Mouse (Mus musculus) liver, embryonic 11.5 days (tissue): ENCODE data around the gene Larp1. TPM values are rescaled to one million over a fixed set of nuclear protein-coding genes. Genes with fewer than 3 reads are reported as not detected.

Experiments used
- ATAC-seq: fragments of 200-750 bp; cut with Nextera tagmentation; replicated peaks from 2 replicates; pipeline ENCODE4 v1.8.0; 2017; ENCODE audit warnings: moderate number of reproducible peaks, mild to moderate bottlenecking, moderate TSS enrichment, moderate library complexity; ENCODE audit not compliant: low FRiP score
- DNase-seq: peaks from one replicate; pipeline ENCODE4 v3.0.0-alpha.2; 2017; ENCODE audit warnings: low spot score
- H3K27ac ChIP-seq: fragments of 300-500 bp; sonication (generic); 2 replicates; pipeline ENCODE4 v1.5.1; 2014; ENCODE audit warnings: mild to moderate bottlenecking, low read depth, low read length, control low read depth
- H3K27me3 ChIP-seq: fragments of 300-500 bp; sonication (generic); replicated peaks from 2 replicates; pipeline ENCODE4 v1.6.1; 2014; ENCODE audit warnings: low read length, mixed read lengths; ENCODE audit not compliant: control insufficient read depth, insufficient read depth
- H3K36me3 ChIP-seq: fragments of 300-500 bp; sonication (generic); 2 replicates; pipeline ENCODE4 v1.6.1; 2014; ENCODE audit warnings: mild to moderate bottlenecking, low read length, moderate library complexity, mixed read lengths; ENCODE audit not compliant: control insufficient read depth, insufficient read depth
- H3K4me1 ChIP-seq: fragments of 300-500 bp; sonication (generic); replicated peaks from 2 replicates; pipeline ENCODE4 v1.6.1; 2014; ENCODE audit warnings: low read length, mixed read lengths; ENCODE audit not compliant: control insufficient read depth, insufficient read depth
- H3K4me2 ChIP-seq: fragments of 300-500 bp; sonication (generic); 2 replicates; pipeline ENCODE4 v1.6.1; 2014; ENCODE audit warnings: mild to moderate bottlenecking, control low read depth, moderate library complexity
- H3K4me3 ChIP-seq: fragments of 300-500 bp; sonication (generic); 2 replicates; pipeline ENCODE4 v1.5.1; 2014; ENCODE audit warnings: low read depth, low read length, control low read depth
- H3K9ac ChIP-seq: fragments of 300-500 bp; sonication (generic); 2 replicates; pipeline ENCODE4 v1.6.1; 2014; ENCODE audit warnings: low read depth, low read length, control low read depth
- H3K9me3 ChIP-seq: fragments of 300-500 bp; sonication (generic); 2 replicates; pipeline ENCODE4 v1.6.1; 2016; ENCODE audit warnings: low read length, inconsistent platforms, mixed read lengths; ENCODE audit not compliant: control insufficient read depth
- WGBS: fragments of 180-500 bp; shearing (Covaris S2); extraction: QIAGEN DNeasy Blood & Tissue Kit; methylation state at CpG from one replicate; pipeline ENCODE4 v1.1.7; 2014; 5-methylcytosine and 5-hydroxymethylcytosine counted together
- polyA plus RNA-seq: library from polyadenylated mRNA; unstranded; fragments of >200 nt; fragmentation: Nextera tagmentation; extraction: Ambion mirVana; gene quantifications from 2 replicates; pipeline ENCODE4 v1.2.1, GENCODE M21; 2014

Larp1 gene
- polyA plus RNA-seq, 1 experiment from 2014 or later = 43.0 TPM

GRCm38 (mm10) chr11:57986456-57986855 lies 22.4 kb upstream of the Larp1 start:
- H3K36me3 ChIP-seq = no peaks in the 10 kb centered on the region
- no peak overlapping the region for H3K9ac ChIP-seq
- no peak overlapping the region for H3K4me2 ChIP-seq
- DNase-seq = no peak
- 84% methylated on average over 6 of the region's 6 CpGs for WGBS
- peaks cover 17% of the 10 kb centered on the region for H3K4me1 ChIP-seq
- H3K27me3 ChIP-seq = no peaks in the 10 kb centered on the region
- peak overlapping the region; percentile 42; the same call in 1 of the 2 replicates for H3K27ac ChIP-seq
- H3K9me3 ChIP-seq = no peaks in the 10 kb centered on the region
- no peak overlapping the region for H3K4me3 ChIP-seq
- ATAC-seq = no peak

GRCm38 (mm10) chr11:57986861-57987260 lies 22.0 kb upstream of the Larp1 start:
- ATAC-seq (no peak), DNase-seq (no peak)
- 91% methylated on average over 7 of the region's 7 CpGs for WGBS
- peaks cover 17% of the 10 kb centered on the region for H3K4me1 ChIP-seq
- H3K4me2 ChIP-seq = no peak overlapping the region
- H3K27me3 ChIP-seq = no peaks in the 10 kb centered on the region
- no peak overlapping the region for H3K9ac ChIP-seq
- no peak overlapping the region for H3K4me3 ChIP-seq
- H3K36me3 ChIP-seq = no peaks in the 10 kb centered on the region
- H3K27ac ChIP-seq = peak overlapping the region; percentile 42; the same call in 1 of the 2 replicates
- no peaks in the 10 kb centered on the region for H3K9me3 ChIP-seq

- Histone ChIP-seq H3K36me3 (no peaks in the 10 kb centered on the region), H3K9ac (no peak overlapping the region), H3K9me3 (no peaks in the 10 kb centered on the region), H3K27ac (no peak overlapping the region; the same call in 1 of the 2 replicates), H3K27me3 (no peaks in the 10 kb centered on the region), H3K4me1 (peaks cover 6% of the 10 kb centered on the region; the same call in 1 of the 2 replicates), H3K4me3 (no peak overlapping the region), H3K4me2 (no peak overlapping the region)
- ATAC-seq = no peak
- DNase-seq = no peak
- WGBS = 49% methylated on average over 7 of the region's 7 CpGs
Observed at GRCm38 (mm10) chr11:57998168-57998567, 10.7 kb upstream of the Larp1 start.

GRCm38 (mm10) chr11:57998872-57999271 lies 10.0 kb upstream of the Larp1 start:
- no peak overlapping the region for H3K4me3 ChIP-seq
- 33% methylated on average over 1 of the region's 1 CpGs for WGBS
- no peak overlapping the region for H3K4me2 ChIP-seq
- DNase-seq (no peak), ATAC-seq (peak; percentile 58)
- no peaks in the 10 kb centered on the region for H3K9me3 ChIP-seq
- no peaks in the 10 kb centered on the region for H3K36me3 ChIP-seq
- no peaks in the 10 kb centered on the region for H3K27me3 ChIP-seq
- H3K9ac ChIP-seq = no peak overlapping the region
- H3K4me1 ChIP-seq = peaks cover 6% of the 10 kb centered on the region; the same call in 1 of the 2 replicates
- 0 out of 2 replicates have a peak overlapping the region, but pooled peaks have one; percentile 15 for H3K27ac ChIP-seq

GRCm38 (mm10) chr11:58003126-58003525 lies 5.7 kb upstream of the Larp1 start:
- Histone ChIP-seq H3K4me2 (no peak overlapping the region), H3K4me1 (peaks cover 9% of the 10 kb centered on the region), H3K4me3 (no peak overlapping the region), H3K9me3 (no peaks in the 10 kb centered on the region), H3K9ac (no peak overlapping the region), H3K27me3 (no peaks in the 10 kb centered on the region), H3K36me3 (no peaks in the 10 kb centered on the region), H3K27ac (no peak overlapping the region)
- DNase-seq = no peak
- ATAC-seq = no peak
- 78% methylated on average over 8 of the region's 8 CpGs for WGBS

- Histone ChIP-seq H3K4me2 (no peak overlapping the region), H3K27ac (no peak overlapping the region), H3K27me3 (no peaks in the 10 kb centered on the region), H3K4me1 (peaks cover 8% of the 10 kb centered on the region; the same call in 1 of the 2 replicates), H3K9ac (no peak overlapping the region), H3K36me3 (no peaks in the 10 kb centered on the region), H3K9me3 (no peaks in the 10 kb centered on the region), H3K4me3 (no peak overlapping the region)
- 68% methylated on average over 6 of the region's 6 CpGs for WGBS
- ATAC-seq (no peak), DNase-seq (no peak)
Observed at GRCm38 (mm10) chr11:58003734-58004133, 5.1 kb upstream of the Larp1 start.

- no peak overlapping the region for H3K27ac ChIP-seq
- H3K9ac ChIP-seq = no peak overlapping the region
- no peak overlapping the region for H3K4me3 ChIP-seq
- H3K36me3 ChIP-seq = no peaks in the 10 kb centered on the region
- ATAC-seq (no peak), DNase-seq (no peak)
- no peaks in the 10 kb centered on the region for H3K27me3 ChIP-seq
- H3K9me3 ChIP-seq = no peaks in the 10 kb centered on the region
- H3K4me1 ChIP-seq = peaks cover 8% of the 10 kb centered on the region; the same call in 1 of the 2 replicates
- no peak overlapping the region for H3K4me2 ChIP-seq
Observed at GRCm38 (mm10) chr11:58005110-58005509, 3.8 kb upstream of the Larp1 start.

- WGBS = 9% methylated on average over 5 of the region's 5 CpGs
- Histone ChIP-seq H3K4me1 (peaks cover 24% of the 10 kb centered on the region), H3K27ac (peak overlapping the region; percentile 83), H3K9me3 (no peaks in the 10 kb centered on the region), H3K36me3 (peaks cover 1% of the 10 kb centered on the region; the same call in 1 of the 2 replicates), H3K4me2 (peak overlapping the region; percentile 95), H3K4me3 (peak overlapping the region; percentile 100), H3K9ac (peak overlapping the region; percentile 96), H3K27me3 (no peaks in the 10 kb centered on the region)
- DNase-seq = no peak
- ATAC-seq = peak; percentile 12
Observed at GRCm38 (mm10) chr11:58008013-58008412, 851 bp upstream of the Larp1 start.

GRCm38 (mm10) chr11:58008437-58009050 lies 320 bp upstream of the Larp1 start:
- no peaks in the 10 kb centered on the region for H3K9me3 ChIP-seq
- peak overlapping the region; percentile 96 for H3K9ac ChIP-seq
- H3K4me3 ChIP-seq = peak overlapping the region; percentile 100
- H3K4me1 ChIP-seq = peaks cover 29% of the 10 kb centered on the region
- peak; percentile 89 for ATAC-seq
- under 1% methylated on average over 60 of the region's 74 CpGs for WGBS
- peak overlapping the region; percentile 96 for H3K4me2 ChIP-seq
- no peaks in the 10 kb centered on the region for H3K27me3 ChIP-seq
- peak; percentile 90 for DNase-seq
- H3K36me3 ChIP-seq = peaks cover 3% of the 10 kb centered on the region; the same call in 1 of the 2 replicates
- H3K27ac ChIP-seq = peak overlapping the region; percentile 90
